Mouse (Mus musculus) T-helper 17 cell (primary cell): Measurements from ENCODE around the gene Trim37.

ENCODE experiments used
- in situ Hi-C, 2 experiments: fragments of 300-600 bp; cut with MboI, MseI; formaldehyde crosslinking; loops; 1 replicate in 1 of 2; 2 replicates in 1 of 2; pipeline ENCODE4 v1.15.1; 2025; ENCODE audit warnings: high pct_unique_total_duplicates in 2 of 2

Gene Trim37

GRCm38 (mm10) chr11:87268803-87269202, 141.9 kb downstream of the Trim37 start:
- in situ Hi-C loops = loop anchor here in 1 of 2 experiments (25.0 kb wide), 1 partner anchor 1707 kb away; no protein-coding TSS in a partner anchor
